Mouse (Mus musculus) cerebellum, postnatal 4 days (tissue): ENCODE data around the gene AI481877.
"Not testable (repeated sequence)": the region's sequence is repeated elsewhere in the genome, so short reads cannot be mapped to it uniquely, and the experiment has no call there.

Experiments
- DNase-seq, 2 experiments: peaks; one replicate each; pipeline ENCODE4 v3.0.0; 2022; ENCODE audit warnings: low spot score in 2 of 2, mixed read lengths in 1 of 2

AI481877 gene

DNA sequence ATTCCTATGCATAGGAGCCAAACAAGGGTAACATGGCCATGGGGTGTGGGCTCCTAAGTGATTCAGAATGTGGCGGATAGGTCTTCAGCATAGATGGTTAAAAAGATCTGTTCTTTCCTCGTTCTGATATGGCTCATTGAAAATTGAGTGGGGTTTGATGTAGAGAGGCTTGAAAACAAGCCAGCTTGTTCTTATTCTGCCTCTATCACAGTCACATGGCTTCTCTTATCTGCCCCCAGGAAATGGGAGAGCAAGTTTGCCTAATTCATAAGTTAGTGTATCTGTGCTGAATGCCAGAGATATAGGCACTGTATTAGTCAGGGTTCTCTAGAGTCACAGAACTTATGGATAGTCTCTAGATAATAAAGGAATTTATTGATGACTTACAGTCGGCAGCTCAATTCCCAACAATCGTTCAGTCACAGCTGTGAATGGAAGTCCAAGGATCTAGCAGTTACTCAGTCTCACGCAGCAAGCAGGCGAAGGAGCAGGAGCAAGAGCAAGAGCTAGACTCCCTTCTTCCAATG lies at the start of gene AI481877:
TSS of gene AI481877 (minus strand) at position 477 of the 527 bp plus-strand sequence.
- not testable (repeated sequence) for DNase-seq

DNA sequence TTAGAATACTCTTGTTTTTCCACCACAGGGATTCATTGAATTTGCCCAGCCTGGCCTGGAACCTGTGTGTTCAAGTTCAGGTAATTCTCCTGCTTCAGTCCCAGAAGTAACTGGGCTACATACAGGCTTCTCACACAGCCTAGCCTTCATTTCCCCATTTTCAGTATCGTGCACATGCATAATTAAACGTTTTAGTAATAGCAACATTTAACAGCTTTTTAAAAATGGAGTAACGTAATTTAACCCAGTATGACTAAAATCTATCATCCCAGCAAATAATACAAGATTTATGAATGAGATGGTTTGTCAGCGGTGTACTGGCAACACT lies 49.7 kb upstream of the AI481877 start:
- no peak for DNase-seq

DNA sequence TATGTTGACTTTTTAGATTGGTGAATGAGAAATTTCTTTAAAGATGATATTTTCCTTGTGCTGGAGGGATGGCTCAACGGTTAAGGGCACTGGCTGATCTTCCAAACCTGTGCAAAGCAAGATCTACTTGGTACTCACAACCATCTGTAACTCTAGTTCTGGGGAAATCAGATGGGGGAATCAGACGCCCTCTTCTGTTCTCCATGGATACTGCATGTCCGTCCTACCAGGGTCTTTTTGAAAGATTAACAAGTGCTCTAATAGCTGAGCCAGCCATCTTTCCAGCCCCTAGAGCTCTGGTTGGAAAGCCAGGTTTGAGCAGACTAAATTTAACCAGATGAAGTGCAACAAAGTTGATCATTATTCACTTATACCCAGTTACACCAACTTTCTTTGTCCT lies 48.5 kb upstream of the AI481877 start:
- DNase-seq, result peak in 1 of 2 experiments; percentile 52

DNA sequence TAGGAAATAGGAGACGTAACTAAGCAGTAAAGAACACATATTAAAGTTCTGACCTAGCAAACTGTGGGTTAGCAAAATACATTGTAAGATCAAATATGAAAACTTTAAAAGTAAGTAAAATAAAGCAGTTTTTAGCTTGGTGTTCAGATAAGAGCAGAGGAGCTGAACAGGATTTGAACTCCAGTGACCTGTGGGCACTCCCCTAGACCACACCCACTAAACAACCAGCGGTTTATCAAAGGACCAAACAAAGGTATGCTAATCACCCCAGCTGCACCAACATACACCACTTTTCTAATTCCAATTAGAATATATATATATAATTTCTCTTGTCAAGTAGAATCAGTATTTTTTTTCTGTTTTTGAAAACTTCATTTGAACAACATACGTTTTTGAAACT lies 46.9 kb upstream of the AI481877 start:
- DNase-seq, result no peak

DNA sequence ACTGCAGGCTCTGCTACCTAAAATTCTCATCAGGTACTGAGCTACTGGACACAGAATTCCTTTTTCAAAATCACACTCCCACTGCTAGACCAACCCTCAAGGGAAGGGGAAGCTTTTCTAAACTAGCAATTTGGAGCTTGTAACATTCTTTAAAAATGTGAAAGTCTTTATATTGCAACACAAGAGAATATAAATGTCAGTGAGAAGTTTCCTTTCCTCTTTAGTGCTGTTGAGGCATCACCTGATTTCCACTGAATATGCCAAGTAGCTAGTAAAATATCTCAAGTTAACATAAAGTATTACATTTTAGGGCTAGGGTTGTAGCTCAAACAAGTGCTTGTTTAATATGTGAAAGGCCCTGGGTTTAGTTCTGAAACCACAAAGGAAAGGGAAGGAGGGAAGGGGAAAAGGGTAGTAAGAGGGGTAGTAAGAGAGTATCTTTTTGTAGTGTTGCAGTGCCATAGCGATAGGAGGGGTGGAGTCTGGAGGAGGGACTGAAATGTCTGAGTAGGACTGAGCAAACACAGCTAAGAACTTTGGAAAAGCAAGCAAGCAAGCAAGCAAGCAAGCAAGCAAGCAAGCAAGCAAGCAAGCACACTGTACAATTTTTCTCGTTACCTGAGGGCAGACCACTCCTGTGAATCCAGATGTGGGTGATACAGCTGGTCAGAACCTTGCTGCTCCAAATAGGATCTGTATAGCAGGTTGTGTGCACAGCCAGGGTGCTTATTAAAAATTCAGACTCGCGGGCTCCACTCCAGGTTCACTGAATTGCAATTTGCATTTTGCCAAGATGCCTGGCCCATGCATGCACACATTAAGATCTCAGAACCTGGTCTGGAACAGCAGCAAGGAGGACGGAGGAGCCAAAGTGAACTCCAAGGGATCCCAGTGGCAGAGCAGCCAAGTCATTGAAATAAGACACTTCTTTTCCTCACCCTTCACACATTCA lies 42.8 kb upstream of the AI481877 start:
- DNase-seq, result no peak

DNA sequence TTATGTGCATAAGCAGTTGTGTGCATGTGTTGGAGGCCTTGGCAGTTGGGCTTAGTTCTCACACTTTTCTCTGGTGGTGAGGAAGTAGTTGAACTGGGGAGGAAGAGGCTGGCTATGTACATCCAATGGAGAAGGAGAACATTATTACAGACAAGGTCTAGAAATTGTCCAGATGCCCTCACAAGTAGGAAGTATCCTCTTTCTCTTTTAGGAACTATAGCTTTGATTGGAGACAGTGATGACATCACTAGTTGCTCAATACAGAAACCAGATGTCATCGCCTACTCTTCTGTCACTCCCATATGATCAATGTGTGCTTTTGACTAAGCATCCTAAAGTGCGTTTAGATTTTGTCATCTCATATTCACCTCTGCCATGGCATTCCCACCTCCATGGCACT lies 38.8 kb upstream of the AI481877 start:
- DNase-seq, result no peak

DNA sequence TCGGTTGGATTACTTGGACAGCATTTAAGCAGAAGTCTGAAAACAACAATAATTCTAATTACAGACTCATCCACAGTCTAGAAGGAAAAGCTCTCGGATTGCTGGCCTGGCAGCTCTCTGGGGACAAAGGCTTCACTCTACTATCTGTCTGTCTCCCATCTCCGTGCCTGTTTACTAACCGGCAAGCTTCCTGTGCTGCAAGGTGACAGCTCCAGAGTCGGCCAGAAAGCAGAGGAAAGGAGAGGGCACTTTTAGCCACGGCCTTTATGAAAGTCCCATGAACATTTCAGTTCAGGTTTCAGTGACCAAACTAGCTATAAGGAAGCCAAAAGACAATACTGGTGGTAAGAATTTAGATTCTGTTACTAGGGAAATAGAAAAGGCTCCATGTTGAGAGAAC lies 37.1 kb upstream of the AI481877 start:
- no peak for DNase-seq

DNA sequence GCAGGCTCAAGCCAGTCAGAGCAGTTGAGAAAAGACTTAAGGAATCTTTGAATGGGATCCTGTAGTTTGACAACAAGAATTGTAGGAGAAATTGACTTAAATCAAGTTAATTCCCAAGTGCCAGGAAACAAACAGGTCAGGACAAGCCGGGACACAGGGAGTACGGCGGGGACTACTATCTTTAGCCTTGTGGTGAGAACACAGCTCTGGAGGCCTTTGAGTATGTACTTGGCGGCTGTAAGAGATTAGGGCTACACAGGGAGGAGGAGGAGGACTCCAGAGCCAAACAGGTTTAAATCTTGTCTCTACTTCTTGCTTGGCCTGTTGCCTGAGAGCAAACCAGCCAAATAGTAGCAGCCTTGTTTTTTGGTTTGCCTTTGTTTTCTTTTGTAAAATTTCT lies 36.2 kb upstream of the AI481877 start:
- DNase-seq, result no peak

DNA sequence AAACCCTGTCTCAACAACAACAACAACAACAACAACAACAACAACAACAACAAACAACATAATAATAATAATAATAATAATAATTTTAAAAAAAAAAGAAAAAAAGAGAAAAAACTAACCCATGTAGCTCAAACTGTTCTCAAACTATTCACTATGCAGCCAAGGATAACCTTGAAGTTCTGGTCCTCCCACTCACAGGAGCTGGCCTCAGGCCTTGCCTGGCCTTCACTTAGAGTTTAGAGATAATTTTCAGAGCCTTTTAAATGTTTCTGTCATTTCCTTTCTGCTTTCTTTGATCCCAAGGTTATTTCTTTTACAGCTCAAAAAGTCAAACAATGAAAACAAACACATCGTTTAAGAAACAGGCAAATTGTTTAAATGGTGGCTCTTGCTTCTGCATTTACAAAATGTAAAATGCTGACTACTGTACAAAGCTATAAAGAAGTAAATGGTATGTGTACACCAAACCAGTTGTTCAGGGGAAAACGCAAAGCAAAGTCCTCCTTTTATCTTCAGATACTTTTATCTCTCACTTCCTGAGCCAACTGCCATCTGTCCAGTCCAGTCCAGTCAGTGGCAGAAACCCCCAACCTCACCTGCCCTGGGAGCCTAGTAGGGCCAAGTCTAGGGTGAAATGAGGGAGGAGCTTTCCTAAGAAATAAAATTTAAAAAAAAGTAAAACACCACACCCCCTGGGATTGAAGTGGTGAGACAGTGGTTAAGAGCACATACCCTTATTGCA lies 34.6 kb upstream of the AI481877 start:
- DNase-seq, result no peak

DNA sequence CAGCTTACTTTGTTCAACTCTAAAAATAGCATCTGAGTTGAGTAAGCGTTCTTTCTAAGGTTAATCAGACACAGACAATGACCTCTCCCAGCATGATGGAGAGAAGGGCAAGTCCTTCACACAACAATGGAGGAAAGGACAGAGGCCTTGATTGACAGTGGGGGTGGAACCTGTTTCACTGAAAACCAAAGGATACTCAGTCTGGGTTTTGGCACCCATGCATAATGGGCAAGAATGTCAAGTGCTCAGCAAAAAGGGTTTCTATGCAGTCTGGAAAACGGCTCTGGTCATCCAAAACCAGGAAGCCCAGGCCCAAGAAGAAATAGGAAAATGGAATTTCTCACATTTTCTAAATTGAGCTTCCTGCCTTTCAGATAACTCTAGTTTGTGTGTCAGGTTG lies 33.8 kb upstream of the AI481877 start:
- no peak for DNase-seq

DNA sequence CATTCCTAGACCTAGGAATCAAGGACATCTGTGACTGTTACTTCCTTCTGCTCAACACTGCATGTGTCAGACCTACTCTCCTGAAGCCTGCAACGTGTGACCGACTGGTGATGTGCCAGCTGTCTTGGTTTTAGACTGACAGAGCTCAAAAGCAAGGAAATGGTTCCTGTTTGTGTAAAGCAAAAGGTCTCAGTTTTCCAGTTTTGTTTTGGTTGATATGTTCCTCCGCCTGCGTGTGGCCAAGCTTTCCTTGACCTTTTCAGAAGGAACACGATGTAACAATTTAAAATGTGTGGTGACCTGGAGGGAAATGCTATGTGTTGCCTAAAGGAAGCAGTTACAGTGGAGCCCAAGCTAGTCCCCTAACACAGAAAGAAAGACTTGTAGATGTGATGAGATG lies 31.2 kb upstream of the AI481877 start:
- no peak for DNase-seq

DNA sequence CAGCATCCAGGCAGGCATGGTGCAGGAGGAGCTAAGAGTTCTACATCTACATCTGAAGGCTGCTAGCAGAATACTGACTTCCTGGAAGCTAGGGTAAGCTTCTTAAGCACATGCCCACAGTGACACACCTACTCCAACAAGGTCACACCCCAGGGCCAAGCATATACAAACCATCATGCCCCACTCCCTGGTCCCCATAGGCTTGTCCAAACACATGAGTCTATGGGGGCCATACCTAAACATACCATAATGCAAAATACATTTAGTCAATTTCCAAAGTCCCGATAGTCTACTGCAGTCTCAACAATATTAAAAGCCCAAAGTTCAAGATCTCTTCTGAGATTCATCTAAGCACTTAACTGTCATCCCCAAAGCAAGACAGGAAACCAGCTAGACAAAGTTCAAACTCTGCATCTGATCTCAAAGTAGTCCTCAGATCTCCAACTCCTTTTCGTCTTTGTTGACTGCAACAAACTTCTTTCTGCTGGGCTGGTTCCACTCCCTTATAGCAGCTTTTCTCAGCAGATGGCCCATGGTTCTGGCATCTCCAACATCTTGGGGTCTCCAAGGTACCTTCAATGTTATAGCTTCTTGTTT lies 28.6 kb upstream of the AI481877 start:
- no peak for DNase-seq

DNA sequence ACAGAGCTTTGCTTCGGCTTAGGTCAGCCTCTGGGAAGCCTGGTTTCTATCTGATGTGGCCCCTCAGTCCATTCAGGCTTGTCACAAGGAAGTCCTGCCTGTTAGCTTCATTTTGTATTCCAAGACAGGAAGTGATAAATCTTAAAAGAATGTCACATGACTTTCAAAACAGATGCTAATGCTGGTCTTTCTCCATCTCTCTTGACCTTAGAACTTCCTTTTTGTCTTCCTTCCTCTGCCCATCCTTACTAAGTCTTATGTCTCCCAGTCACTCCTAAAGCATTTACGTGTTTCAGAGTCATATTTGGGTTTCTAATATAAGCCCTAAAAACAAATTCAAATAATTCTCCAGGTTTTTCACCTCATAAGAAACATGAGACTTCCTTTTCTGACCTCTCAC lies 25.3 kb upstream of the AI481877 start:
- no peak for DNase-seq

DNA sequence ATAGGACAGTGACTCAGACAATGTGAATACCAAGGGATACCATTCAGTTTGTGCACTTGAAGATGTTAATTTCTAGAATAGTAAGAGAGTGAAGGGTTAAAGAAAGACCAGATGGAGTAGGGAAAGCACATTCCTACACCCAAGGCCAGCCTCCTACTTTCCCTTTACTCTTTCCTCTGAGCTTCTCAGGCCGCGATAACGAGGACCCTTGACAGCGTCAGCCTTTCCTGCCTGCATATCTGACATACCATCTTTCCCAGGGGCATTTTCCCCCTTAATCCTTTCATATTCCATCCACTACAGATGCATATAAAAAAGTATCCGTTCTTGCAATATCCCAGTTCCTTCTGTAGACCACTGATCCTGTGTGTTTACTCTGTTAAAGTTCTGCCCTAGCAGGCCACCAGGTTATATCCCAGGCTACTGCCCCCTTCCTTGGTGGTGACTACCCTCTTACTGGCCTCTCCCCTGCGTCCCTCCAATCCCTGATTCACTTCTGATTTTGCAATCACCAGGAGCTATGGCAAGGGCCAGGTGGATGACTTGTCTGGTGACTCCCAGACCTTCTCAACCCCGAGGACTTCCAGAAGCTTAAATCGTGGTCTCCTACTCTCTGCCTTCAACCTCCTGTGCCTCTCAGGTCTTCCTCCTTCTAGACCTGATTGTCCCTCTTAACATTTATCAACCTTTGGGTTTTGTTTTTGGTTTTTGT lies 22.3 kb upstream of the AI481877 start:
- no peak for DNase-seq

DNA sequence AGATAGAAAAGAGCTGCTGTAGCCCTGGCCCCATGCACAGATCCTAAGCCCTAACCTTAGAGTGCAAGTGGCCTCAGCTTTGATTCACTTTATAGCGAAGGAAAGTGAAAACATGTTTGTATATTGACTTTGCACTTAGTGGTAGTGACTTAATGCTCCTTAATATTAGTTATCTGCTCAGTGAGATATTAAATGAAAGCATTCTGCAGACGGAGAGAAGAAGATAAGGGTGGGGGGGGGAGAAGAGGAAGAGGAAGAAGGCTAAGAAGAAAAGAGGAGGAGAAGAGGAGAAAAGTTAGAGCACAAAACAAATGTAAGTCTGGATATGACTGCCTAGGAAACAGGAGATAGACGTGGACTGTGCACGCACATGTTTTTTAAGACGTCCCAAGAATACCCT lies 21.5 kb upstream of the AI481877 start:
- DNase-seq, result no peak

DNA sequence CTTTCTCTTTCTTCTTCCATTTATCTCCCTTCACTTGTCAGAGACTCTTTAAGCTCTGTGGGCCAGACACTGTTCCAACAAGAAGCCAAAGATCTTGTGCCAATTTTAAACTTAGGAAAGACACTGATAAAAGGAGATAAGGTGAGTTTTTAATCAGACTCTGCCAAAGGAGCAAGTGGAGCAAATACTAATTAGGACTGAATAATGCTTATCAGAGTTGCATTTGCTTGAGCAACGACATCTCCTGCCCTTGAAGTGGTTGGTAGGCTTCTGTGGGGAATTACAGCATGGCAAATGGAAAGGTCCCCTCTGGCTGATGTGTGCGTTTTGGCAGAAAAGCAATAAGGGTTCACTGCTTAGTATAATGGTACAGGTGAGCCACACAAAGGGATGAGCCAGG lies 18.9 kb upstream of the AI481877 start:
- DNase-seq, result no peak

DNA sequence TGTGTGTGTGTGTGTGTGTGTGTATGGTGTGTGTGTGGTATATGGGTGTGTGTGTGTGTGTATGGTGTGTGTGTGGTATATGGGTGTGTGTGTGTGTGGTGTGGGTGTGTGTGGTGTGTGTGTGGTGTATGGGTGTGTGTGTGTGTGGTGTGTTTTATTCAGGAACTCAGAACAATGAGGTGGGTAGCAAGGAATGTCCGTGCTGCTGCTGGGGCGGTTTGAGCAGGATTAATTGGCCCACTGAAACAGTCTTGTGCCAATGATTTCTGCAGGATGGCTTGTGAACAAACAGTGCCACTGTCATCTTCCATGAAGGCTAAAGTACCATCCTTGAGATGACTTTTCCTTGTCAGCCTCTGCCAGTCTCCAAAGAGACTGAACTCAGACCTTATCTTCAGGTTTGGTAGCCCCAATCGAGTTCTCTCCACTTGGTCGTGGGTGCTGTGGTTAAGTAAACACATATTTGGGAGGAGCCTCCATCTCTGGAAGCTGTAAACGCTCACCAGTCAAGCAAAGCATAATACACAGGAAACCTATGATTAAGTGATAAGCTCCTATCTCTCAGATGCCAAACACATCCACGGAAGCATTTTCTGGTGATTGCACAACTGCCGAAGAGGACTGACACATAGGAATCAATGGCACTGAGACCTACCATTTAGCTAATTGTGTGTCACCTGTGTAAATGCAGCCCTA lies 18.3 kb upstream of the AI481877 start:
- DNase-seq, result no peak

DNA sequence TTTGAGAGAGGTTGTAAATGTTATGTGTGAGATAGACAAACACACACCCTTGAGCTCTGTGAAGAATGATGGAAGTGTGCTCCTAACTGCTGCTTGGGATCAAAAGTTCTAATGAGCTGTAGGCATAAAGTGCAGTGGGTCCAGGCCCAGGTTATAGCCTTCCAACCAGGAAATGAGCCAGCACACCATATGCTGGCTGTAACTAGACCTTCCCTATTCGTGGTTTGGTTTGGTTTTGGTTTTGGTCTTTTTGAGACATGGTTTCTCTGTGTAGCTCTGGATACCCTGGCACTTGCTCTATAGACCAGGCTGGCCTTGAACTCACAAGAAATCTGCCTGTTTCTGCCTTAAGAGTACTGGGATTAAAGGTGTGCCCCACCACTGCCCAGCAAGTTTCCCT lies 13.2 kb upstream of the AI481877 start:
- DNase-seq, result no peak

DNA sequence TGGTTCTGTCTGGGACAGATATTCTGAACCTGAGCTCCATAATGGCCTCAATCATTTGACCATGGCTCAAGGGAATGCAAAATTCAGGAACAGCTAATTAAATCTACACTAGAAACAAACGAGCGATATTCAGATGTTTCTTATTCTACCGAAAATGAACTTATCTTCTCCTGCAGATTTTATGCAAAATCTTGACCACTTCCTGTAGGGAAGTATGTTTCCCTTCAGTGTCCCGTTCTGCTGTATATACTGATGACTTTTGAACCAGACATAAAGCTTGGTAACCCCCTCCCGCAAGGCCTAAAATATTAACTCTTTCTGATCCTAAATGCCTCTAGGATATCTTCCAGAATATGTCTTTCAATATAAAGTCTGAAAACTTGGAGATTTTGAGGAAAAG lies 12.1 kb upstream of the AI481877 start:
- no peak for DNase-seq

DNA sequence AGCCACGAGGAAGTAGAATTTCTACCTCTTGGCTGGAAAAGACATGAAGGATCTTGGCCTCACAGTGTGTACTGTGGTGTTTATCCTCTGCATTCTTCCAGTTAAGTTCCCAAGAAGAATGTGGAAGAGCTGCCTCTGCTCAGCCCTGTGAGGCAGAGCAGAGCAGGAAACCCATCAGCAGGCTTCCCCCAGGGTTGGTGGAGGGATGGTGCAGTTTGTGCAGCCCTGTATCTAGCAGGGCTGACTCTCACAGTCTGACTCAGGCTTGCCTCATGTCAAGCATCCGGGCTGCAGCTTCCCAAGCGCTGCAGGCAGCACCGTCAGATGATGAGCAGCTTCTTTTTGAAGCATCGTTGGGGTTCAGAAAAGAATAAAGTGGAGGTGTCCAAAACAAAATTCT lies 10.3 kb upstream of the AI481877 start:
- DNase-seq, result no peak

DNA sequence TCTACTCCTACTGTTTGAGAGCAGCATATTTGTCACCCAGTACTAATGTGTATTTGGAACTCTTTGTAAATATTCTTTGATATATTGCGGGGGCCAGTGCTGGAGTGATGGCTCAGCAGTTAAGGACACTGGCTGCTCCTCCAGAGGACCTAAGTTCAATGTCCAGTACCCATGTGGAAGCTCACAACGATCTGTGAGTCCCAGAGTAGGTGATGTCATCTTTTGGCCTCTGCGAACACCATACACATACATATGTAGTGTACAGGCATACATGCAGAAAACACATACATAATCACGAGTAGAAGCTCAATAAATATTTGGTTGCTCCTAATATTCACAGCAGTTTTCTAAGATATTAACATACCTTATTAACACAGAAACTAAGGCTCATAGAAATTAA lies 9.8 kb downstream of the AI481877 start:
- no peak for DNase-seq
